Mouse (Mus musculus) layer of hippocampus, adult 9-10 months (tissue): ENCODE data around the gene Fsip1.
"Not testable (repeated sequence)": the region's sequence is repeated elsewhere in the genome, so short reads cannot be mapped to it uniquely, and the experiment has no call there.

ENCODE experiments used
- DNase-seq: peaks from one replicate; pipeline ENCODE4 v3.0.0; 2022; ENCODE audit warnings: low spot score

Gene Fsip1

DNA sequence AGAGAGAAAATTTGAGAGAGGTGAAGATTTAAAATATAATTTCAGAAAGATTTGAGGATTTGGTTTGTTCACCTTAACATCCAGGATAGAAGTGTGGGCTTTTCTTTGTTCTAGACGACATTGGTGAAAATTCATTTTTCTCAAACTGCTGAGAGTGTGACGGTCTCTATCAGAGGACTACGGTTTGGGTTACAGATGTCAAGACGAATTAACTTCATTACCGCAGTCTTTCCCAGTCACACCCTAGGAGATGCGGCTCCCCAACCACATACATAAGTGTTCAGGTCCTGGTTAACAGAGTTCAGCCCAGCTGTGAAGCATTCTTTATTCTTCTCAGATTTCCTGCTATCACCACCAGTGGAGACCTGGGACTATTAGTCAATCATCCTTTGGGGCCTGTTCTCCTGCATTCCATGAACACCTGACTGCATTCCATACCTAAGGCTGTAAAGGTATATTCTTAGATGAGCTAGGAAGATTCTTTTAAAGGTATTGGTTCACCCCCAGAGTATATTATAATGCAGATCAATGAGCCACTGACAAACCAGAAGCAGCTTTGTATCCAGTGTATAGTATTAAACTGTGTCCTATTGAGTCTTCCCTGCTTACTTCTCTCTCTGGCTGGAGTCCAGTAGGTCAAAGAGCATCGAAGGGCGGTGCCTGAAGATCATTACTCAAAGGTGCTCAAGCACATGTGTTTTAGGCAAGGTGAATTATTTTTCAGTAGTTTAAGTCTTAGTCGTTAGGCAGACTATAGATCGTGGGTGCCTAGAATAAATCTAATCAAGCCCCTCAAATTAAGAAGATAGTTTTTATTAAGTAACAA lies 82.0 kb downstream of the Fsip1 start:
- DNase-seq, result no peak

DNA sequence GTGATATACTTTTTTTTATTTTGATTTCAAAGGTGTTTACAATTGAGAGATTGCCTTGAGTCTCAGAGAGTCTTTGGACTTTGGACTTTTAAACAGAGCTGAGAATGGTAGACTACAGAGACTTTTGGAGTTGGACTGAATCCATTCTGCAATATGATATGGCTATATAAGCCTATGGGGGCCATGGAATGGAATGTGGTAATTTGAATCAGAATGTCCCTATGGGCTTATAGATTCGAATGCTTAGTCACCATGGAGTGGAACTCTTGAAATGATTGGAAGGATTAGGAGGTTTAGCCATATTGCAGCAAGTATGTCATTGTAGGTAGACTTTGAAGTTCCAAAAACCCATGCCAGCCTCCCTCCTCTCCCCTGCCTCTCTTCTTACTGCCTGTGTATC lies 88.5 kb downstream of the Fsip1 start:
- DNase-seq, result no peak

DNA sequence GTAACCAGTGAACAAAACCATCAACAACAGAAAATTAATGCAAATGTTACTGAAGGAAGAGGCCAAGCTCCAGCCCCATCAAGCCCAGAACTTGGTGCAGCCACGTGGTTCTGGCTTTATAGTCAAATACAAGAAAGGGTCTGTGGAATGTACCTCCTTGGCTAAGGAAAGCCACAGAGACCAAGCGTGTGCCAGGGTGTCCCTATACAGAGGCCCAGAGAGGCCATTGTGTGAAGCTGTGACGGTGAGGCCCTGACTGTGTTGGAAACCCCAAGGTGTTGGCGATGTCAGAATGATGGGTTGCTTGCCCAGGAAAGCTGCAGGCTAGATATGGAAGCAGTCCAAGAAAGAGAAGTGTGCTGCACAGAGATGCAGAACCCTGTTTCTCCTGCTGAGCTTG lies 89.0 kb downstream of the Fsip1 start:
- no peak for DNase-seq

DNA sequence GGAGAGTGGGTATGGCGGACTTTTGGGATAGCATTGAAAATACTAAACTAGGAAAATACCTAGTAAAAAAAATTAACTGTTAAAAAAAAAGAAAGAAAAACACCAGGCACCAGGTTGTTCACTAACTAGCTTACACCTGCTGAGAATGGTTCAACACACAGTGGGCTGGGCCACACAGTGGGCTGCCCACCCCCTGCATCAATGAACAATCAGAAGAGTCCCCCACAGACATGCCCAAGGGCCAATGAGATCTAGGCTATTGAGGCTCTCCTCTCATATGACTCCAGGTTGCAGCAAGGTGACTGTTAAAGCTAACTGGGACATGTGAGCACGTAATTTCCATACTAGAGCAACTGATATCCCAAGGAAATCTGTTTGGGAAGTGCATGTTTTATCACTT lies 91.1 kb downstream of the Fsip1 start:
- no peak for DNase-seq

DNA sequence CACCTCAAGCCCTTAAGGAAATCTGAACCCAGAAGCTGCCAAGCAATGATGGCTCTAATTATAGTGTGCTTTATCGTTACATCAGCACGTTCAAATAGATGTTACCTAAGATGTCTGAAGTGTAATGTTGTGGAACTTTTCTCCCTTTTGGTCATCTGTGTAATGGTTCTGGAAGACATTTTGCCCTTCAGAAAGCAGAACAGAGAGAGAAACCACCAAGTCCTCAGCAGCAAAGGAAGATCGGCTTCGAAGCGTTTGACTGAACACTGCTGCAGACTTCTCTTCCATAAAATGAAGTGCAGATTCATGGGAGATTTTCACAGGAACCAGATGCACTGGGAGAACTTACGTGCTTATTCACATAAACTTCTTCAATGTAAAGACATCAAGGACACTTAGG lies 92.6 kb downstream of the Fsip1 start:
- DNase-seq, result no peak

GRCm38 (mm10) chr2:118162486-118162885 lies 94.3 kb downstream of the Fsip1 start:
- DNase-seq, result no peak

- no peak for DNase-seq
These were observed 95.8 kb downstream of the Fsip1 start for GRCm38 (mm10) chr2:118160991-118161390.

DNA sequence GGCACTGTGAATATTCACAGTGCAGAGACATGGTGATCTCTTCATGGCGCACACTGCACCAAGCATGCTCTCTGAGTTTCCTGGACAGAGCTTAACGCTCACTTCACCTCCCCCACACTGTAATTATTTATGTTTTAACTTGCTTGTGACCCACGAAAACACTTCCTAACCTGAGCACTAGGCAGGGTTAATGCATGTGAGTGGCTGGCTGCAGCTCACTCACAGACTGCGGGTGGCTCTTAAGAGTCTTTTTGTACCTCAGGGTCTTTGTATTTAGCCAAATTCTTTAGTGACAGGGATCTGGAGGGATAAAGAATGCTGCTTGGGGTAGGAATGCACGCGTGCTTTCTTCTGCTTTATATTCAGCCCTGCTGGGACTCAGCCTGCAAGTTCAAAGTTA lies 96.2 kb downstream of the Fsip1 start:
- DNase-seq, result no peak

DNA sequence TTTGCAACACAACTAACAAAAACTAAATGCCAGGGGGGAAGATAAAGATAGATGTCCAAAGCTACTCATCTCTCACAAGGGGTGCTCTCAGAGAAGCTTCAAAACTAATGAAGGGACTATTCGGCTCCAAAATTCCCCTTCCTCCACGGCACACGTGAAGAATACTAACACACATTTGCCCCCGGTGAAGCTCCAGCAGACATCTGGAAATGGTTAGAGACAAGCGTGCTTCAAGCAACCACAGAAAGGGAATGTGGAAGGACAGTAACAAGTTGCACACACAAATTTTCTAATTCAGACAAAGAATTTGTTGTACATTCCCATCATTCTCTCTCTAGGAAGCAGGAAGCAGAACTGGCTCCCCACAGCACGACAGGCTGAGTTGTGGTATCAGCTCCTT lies 97.6 kb downstream of the Fsip1 start:
- no peak for DNase-seq

DNA sequence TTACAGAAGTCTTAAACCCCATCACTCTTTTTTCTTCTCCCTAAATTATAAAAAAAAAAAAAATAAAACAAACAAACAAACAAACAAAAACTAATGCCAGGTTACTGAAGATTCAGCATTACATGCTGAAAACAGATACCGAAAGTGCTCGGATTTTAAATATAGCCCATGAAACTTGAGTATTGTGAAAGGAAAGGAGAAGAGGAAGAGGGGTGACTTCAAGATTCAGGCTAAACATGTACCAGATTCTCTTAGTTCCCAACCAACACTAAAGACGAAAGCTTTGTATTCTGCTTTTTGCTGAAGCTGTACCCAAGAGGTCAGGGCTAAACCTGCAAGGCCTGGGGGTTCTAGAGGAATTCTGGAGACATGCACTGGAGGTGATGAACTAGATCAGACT lies 98.7 kb downstream of the Fsip1 start:
- DNase-seq, result peak; percentile 10

DNA sequence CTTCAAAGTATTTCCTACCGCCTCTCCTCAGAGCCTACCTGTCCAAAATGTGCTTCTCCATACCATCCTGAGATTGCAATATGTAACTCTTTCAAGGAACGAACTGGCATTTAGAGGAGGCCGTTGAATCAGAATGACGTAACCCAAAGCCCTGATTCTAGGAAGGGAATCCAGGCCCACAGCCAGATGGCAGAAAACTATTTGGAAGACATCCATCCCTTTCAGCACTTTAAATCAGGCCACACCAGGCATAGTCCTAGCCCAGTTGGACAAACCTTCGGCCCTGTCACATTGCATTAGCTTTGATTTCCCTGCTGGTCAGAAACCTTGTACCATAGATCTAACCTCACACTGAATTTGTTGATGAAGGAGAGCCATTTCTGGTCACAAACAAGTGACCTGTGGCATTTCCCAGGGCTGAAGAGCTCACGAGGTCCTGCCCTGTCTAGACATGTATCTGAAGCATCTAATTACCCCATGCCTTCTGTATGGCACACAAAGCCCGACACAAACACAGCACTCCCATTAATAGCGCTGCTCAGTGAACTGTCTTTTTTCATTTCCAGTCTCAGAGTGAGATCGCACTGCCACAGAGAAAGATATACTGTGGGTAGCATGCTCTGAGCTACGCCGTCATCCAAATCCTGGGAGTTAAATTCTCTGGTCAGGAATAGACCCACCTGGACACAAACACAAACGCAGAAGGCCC lies 106.8 kb downstream of the Fsip1 start:
- peak; percentile 25 for DNase-seq

DNA sequence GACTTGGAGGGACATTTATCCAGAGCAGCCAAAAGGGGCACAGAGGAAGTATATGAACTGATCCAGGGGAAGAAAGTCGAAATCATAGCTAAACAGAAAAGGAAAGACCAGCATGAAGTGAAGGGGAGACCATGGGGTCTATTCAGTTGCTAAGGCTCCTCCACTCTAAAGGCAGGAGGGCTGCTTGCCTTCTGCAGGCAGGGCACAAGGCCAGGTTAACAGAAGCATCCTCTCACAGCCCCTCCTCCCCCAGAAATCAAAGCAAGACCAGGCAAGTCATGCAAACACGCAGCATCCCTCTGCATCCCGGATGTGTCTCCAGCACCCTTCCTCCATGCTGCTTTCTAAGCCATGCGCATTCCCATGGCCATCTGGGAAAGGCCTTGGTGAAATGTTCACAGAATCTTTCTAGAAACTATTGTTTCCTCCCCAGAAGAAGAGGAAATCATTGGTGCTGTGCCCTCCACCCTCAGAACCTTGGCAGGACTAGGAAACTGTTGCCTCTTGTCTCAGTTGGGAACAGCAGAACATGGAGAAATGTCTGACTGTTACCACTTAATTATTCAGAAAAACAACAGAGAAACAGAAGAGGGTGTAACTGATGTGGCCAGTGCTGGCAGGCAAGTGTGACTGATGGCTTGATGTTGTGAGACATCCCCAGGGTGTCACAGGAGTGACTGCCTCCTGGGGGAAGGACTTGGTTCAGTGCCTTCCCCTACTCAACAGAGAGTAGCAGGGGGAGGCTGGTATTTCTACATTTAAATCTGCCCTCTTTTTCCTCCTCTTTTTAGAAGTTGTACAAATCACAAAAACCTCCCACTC lies 108.2 kb downstream of the Fsip1 start:
- DNase-seq, result no peak

DNA sequence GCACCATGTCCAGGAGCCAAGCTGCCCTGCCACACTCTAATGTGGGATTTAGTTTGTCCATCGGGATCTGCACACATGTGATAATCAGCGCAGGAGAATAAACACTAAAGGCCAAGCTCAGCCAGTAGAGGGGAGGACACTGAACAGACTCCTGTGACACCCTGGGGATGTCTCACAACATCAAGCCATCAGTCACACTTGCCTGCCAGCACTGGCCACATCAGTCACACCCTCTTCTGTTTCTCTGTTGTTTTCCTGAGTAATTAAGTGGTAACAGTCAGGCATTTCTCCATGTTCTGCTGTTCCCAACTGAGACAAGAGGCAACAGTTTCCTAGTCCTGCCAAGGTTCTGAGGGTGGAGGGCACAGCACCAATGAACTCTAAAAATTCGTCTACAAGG lies 109.0 kb downstream of the Fsip1 start:
- not testable (repeated sequence) for DNase-seq

GRCm38 (mm10) chr2:118141651-118142050 lies 115.1 kb downstream of the Fsip1 start:
- DNase-seq, result no peak

GRCm38 (mm10) chr2:118139261-118139660 lies 117.5 kb downstream of the Fsip1 start:
- no peak for DNase-seq

DNA sequence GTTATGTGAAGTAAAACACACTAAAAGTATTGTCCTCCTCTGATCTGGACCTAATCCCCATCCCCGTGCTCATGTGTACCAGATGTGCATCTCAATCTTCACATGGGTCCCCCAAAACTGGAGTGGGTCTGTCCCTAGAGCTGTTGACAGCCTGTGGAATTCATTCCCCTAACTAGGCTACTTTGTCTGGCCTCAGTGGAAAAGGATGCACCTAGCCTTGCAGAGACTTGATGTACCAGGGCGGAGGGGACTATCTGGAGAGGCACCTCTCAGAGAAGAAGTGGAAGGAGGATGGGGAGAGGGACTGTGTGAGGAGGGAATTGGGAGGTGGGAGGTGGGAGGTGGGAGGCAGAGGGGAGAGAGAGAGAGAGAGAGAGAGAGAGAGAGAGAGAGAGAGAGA lies 119.0 kb downstream of the Fsip1 start:
- DNase-seq, result no peak

DNA sequence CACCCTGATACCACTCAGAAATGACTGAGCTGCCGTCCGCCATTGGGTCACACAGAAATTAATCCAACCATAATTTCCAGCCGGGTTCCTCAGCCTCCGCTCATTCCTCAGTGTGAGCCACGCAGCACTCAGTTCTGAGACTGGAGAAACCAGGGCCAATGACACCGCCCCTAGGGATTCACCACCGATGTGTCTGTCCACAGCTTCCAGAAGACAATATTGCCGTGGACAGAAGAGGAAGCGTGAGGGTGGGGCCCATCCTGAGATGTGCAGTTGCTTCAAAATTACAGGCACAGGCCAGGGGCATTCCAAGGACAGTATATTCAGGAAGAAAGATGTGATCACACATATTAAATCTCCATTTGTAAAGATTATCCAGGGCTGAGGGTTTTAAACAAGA lies 119.7 kb downstream of the Fsip1 start:
- no peak for DNase-seq

DNA sequence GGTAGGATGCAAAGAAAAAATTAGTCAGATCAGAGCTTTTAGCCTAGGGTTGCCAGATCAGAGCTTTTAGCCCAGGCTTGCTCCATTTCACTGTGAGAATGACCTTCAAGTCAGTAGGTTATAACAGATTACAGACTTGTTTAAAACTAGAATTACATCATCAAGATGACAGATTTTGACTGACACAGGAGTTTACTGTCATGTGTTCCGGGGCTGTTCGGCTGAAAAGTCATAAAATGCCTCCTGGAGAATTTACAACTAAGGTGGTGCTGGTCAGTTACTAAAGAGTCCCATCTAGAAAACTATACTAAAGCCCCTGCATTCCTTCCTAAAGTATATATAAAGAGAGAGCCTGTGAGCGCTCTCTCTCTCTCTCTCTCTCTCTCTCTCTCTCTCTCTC lies 128.5 kb downstream of the Fsip1 start:
- DNase-seq, result no peak

DNA sequence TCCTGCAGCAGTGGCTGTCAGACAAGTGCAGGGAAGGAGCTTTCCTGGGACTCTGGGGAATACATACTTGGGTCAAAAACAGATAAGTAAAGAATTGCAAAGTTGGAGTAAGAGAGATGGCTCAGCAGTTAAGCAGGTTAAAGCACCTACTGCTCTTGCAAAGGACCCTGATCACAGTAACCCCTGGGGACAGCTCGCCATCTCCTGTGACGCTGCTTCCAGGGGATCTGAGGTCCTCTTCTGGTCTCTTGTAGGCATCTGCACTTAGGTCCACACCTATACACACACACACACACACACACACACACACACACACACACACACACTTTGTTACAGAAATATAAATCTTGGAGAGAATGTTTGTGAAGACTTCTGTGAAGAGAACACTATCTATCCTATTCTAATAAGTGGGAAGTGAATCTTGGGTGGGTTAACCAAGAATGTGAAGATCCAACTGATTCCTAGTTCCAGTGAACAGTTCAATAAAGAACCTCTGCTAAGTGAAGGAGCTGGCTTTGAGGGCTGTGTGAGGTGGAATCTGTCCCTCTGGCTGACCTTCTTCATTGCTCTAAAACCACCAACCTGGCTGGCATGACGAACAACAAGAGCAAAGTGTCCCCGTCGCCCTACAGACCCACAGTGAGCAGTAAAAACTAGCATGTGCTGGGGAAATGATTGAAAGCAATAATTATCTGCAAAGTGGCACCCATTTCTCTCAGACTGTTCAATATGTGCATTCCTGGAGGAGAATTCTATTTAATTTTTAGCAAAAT lies 129.1 kb downstream of the Fsip1 start:
- DNase-seq, result no peak

GRCm38 (mm10) chr2:118125943-118126470 lies 130.8 kb downstream of the Fsip1 start:
- DNase-seq, result no peak

GRCm38 (mm10) chr2:118125211-118125939 lies 131.4 kb downstream of the Fsip1 start:
- no peak for DNase-seq
